Mouse (Mus musculus) ES-E14 (cell line): Measurements from ENCODE around the gene Fam83b.

ENCODE experiments used
- CHD2 ChIP-seq: IDR thresholded peaks from 2 replicates; pipeline ENCODE4 v1.6.1; 2014; ENCODE audit warnings: mild to moderate bottlenecking, low read depth, low read length, inconsistent platforms
- ZC3H11A ChIP-seq: IDR thresholded peaks from 2 replicates; pipeline ENCODE4 v1.6.1; 2012; ENCODE audit warnings: low read depth, mild to moderate bottlenecking, inconsistent platforms, low read length, borderline replicate concordance

GRCm38 (mm10) chr9:76553115-76553514, 13.8 kb downstream of the Fam83b start:
- no peak for TF ChIP-seq CHD2
- no peak for TF ChIP-seq ZC3H11A
